Mouse (Mus musculus): ENCODE results near the gene Pyurf. TPM values are rescaled to one million over a fixed set of nuclear protein-coding genes. Genes with fewer than 3 reads are reported as not detected.

Gene Pyurf
- total RNA-seq (2014; rRNA removed) (14.7 and 16.8 TPM in 2 replicates), polyA plus RNA-seq (2015; fragmentation: Nextera tagmentation; extraction: Ambion mirVana) (15.0 and 16.1 TPM in 2 replicates)

DNA sequence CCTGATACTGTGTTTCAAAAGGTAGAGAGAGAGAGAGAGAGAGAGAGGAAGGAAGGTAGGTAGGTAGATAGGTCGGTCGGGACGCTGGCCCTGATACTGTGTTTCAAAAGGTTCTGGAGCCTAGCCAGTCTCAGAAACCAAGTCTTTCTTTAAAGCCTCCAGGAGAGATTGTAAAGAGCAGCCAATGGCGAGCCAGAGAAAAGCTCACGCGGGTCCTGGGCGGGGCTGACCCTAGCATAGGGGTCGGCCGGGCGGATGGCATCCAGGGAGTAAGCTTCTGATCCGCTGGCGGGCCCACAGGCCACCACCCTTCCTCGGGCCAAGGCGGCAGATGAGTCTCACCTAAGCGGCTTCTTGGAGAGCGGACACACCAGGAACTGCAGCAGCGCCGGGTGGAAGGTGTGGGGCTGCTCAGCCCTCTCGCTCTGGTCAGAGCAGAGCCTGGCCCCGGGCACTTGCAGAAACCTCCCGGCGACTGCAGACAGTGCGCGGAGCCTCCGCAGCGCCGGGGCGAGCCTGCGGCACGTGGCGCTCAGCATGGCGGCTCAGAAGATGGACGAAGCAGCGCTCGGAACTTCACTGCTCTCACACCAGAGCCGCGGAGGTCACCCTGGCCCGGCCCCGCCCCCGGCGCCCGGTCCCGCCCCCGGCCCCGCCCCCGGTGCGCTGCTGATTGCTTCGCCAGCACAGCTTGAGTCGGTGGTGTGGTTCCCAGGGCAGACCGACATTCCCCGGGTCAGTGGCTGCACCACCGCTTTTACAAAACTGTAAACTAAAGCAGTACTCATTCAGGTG is at the start of gene Pyurf:
Gene Pyurf (minus strand): TSS at position 612 of the 795 bp plus-strand sequence.
- peak; percentile 98 for ATAC-seq
- DNase-seq (ENCODE audit: low spot score): peak; percentile 90
- TF ChIP-seq CTCF (IDR thresholded peaks at IDR 0.05; ENCODE audit: low read depth): peak; percentile 35
- Histone ChIP-seq H3K4me2 (ENCODE audit: low read depth, low read length) (peak within 1 kb of the TSS; percentile 76), H3K9ac (replicated peaks; ENCODE audit: low read length) (peak within 1 kb of the TSS; percentile 70), H3K27ac (peak within 1 kb of the TSS; percentile 92), H3K4me3 (ENCODE audit: low read length) (peak within 1 kb of the TSS; percentile 79), H3K36me3 (ENCODE audit: insufficient read depth, low read length) (no peaks in the 10 kb centered on the region), H3K4me1 (ENCODE audit: insufficient read depth, low read length) (no peaks in the 10 kb centered on the region; the same call in 1 of the 2 replicates), H3K27me3 (ENCODE audit: insufficient read depth, low read length) (no peaks in the 10 kb centered on the region), H3K9me3 (ENCODE audit: low read length) (no peaks in the 10 kb centered on the region)
- under 1% methylated on average over 52 of the region's 52 CpGs for whole genome bisulfite sequencing

- Histone ChIP-seq H3K27ac (no peak overlapping the region), H3K9me3 (ENCODE audit: low read length) (no peaks in the 10 kb centered on the region), H3K4me2 (ENCODE audit: low read depth, low read length) (no peak overlapping the region), H3K36me3 (ENCODE audit: insufficient read depth, low read length) (peaks cover 10% of the 10 kb centered on the region; the same call in 1 of the 2 replicates), H3K4me3 (ENCODE audit: low read length) (no peak overlapping the region), H3K4me1 (ENCODE audit: insufficient read depth, low read length) (no peaks in the 10 kb centered on the region), H3K9ac (replicated peaks; ENCODE audit: low read length) (no peak overlapping the region), H3K27me3 (ENCODE audit: insufficient read depth, low read length) (no peaks in the 10 kb centered on the region)
- DNase-seq (ENCODE audit: low spot score): no peak
- ATAC-seq: no peak
- WGBS: 81% methylated on average over 1 of the region's 1 CpGs
- TF ChIP-seq CTCF (IDR thresholded peaks at IDR 0.05; ENCODE audit: low read depth): no peak
Observed at GRCm38 (mm10) chr6:57721347-57721746, 29.5 kb upstream of the Pyurf start.

DNA sequence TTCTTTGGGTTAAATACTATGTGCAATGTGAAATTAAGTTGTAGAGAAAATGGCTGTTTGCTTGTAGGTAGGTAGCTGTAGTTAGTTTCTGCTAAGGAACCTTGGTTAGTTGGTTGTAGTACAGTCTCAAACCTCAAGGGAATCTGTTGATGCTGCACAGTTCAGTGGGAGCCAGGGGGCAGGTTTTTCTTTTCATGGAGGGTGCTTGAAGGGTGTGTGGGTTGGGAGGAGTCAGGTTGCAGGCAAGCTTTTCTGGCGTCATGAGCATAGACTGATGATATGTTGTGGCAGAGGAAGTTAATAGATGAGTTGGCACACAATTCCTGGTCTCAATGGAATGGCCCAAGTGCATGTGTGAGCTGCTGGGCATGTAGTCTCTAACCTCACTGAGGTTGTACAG is 19.8 kb upstream of the Pyurf start:
- H3K9ac ChIP-seq (replicated peaks; ENCODE audit: low read length): no peak overlapping the region
- WGBS: 27% methylated on average over 1 of the region's 1 CpGs
- no peaks in the 10 kb centered on the region for H3K9me3 ChIP-seq (ENCODE audit: low read length)
- no peaks in the 10 kb centered on the region for H3K27me3 ChIP-seq (ENCODE audit: insufficient read depth, low read length)
- no peak overlapping the region for H3K27ac ChIP-seq
- H3K4me3 ChIP-seq (ENCODE audit: low read length): no peak overlapping the region
- TF ChIP-seq CTCF (IDR thresholded peaks at IDR 0.05; ENCODE audit: low read depth): no peak
- ATAC-seq (no peak), DNase-seq (ENCODE audit: low spot score) (no peak)
- no peaks in the 10 kb centered on the region for H3K36me3 ChIP-seq (ENCODE audit: insufficient read depth, low read length)
- no peaks in the 10 kb centered on the region for H3K4me1 ChIP-seq (ENCODE audit: insufficient read depth, low read length)
- H3K4me2 ChIP-seq (ENCODE audit: low read depth, low read length): no peak overlapping the region

DNA sequence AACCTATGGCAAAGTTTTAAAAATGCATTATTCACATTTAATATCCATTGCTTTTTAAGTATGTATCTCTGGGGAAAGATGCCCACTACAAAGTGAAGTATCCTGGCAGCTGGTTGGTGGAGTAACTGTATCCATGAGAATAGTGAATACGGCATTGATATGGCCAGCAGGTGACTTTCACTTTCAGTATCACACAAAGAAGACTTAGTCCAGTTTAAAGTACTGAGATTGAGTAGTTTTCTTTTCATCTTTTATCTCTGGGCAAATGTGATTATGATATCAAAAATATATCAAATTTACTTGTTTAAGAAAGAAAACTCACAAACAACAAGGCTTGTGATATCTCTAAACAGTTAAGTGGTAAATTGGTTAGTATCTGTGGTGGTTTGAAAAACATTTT is 14.8 kb upstream of the Pyurf start:
- no peak for DNase-seq (ENCODE audit: low spot score)
- Histone ChIP-seq H3K9me3 (ENCODE audit: low read length) (no peaks in the 10 kb centered on the region), H3K4me2 (ENCODE audit: low read depth, low read length) (no peak overlapping the region), H3K4me3 (ENCODE audit: low read length) (no peak overlapping the region), H3K36me3 (ENCODE audit: insufficient read depth, low read length) (no peaks in the 10 kb centered on the region), H3K27me3 (ENCODE audit: insufficient read depth, low read length) (no peaks in the 10 kb centered on the region), H3K4me1 (ENCODE audit: insufficient read depth, low read length) (peaks cover 5% of the 10 kb centered on the region; the same call in 1 of the 2 replicates), H3K27ac (no peak overlapping the region), H3K9ac (replicated peaks; ENCODE audit: low read length) (no peak overlapping the region)
- 80% methylated on average over 1 of the region's 1 CpGs for WGBS
- ATAC-seq: no peak
- no peak for TF ChIP-seq CTCF (IDR thresholded peaks at IDR 0.05; ENCODE audit: low read depth)

- WGBS: 14% methylated on average over 2 of the region's 2 CpGs
- DNase-seq (ENCODE audit: low spot score) (peak; percentile 7), ATAC-seq (peak; percentile 32)
- Histone ChIP-seq H3K9ac (replicated peaks; ENCODE audit: low read length) (peak overlapping the region; percentile 93), H3K9me3 (ENCODE audit: low read length) (no peaks in the 10 kb centered on the region), H3K4me3 (ENCODE audit: low read length) (peak overlapping the region; percentile 78), H3K27me3 (ENCODE audit: insufficient read depth, low read length) (no peaks in the 10 kb centered on the region), H3K4me1 (ENCODE audit: insufficient read depth, low read length) (peaks cover 11% of the 10 kb centered on the region; the same call in 1 of the 2 replicates), H3K36me3 (ENCODE audit: insufficient read depth, low read length) (no peaks in the 10 kb centered on the region), H3K4me2 (ENCODE audit: low read depth, low read length) (peak overlapping the region; percentile 71), H3K27ac (peak overlapping the region; percentile 99)
- TF ChIP-seq CTCF (IDR thresholded peaks at IDR 0.05; ENCODE audit: low read depth): no peak
Observed at GRCm38 (mm10) chr6:57703703-57704102, 11.8 kb upstream of the Pyurf start.

DNA sequence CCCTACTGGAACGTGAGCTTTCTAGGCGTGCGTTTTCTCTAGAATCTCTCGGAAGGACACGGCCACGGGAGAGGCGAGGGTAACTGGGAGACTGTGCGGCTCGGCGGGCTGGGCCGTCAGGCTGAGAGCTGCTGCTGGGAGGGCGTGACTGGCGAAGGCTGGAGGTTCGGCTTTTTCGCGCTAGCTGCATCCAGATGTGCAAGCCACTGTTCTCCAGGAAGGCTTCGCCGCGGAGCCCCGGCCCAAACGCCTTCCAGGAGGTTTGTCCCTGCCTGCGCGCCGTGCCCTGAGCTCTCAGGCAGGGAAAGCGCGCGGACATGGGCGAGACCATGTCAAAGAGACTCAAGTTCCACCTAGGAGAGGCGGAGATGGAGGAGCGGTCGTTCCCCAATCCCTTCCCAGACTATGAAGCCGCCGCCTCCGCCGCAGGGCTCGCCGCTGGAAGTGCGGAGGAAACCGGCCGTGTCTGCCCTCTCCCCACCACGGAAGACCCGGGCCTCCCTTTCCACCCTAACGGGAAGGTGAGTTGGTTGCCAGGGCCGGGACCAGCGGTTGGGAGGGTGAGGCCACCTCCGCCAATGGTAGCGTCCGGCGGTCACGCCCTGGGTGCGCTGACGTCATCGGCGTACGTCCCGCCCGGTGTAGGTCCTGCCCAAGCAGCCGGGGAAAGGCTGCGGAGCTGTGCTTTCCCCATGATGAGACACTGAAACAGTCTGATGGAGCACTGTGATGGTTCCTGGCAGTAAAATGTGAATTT is 11.0 kb upstream of the Pyurf start:
- ATAC-seq: peak; percentile 98
- WGBS: under 1% methylated on average over 59 of the region's 59 CpGs
- H3K36me3 ChIP-seq (ENCODE audit: insufficient read depth, low read length): no peaks in the 10 kb centered on the region
- no peak for TF ChIP-seq CTCF (IDR thresholded peaks at IDR 0.05; ENCODE audit: low read depth)
- DNase-seq (ENCODE audit: low spot score): peak; percentile 97
- peak overlapping the region; percentile 93 for H3K9ac ChIP-seq (replicated peaks; ENCODE audit: low read length)
- peak overlapping the region; percentile 78 for H3K4me3 ChIP-seq (ENCODE audit: low read length)
- H3K9me3 ChIP-seq (ENCODE audit: low read length): no peaks in the 10 kb centered on the region
- peak overlapping the region; percentile 71 for H3K4me2 ChIP-seq (ENCODE audit: low read depth, low read length)
- peak overlapping the region; percentile 99 for H3K27ac ChIP-seq
- peaks cover 11% of the 10 kb centered on the region; the same call in 1 of the 2 replicates for H3K4me1 ChIP-seq (ENCODE audit: insufficient read depth, low read length)
- H3K27me3 ChIP-seq (ENCODE audit: insufficient read depth, low read length): no peaks in the 10 kb centered on the region

All from hindbrain, postnatal 0 days (tissue).